Mouse (Mus musculus): ENCODE results near the gene Gm10645. TPM values are rescaled to one million over a fixed set of nuclear protein-coding genes. Genes with fewer than 3 reads are reported as not detected.

Gm10645 gene
- polyA plus RNA-seq, 1 experiment from 2014 or later = 3.2 TPM

DNA sequence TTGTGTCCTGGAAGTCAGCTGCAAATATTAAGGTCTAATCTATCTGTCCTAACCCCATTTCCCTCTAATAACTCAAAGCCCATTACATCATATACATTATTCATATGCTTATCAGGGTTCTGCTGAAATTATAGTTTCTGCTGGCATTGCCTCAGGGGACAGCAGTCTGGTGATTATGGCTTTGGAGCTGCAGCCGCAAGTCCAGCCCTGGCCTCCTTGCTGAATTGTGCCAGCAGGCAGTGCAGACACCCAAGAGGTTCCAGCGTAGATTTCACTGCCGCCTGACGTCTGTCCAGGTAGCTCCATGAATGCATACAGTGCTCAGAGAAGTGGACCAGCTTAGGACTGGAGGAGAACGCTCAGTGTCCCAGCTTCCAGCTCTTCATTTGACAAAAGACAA, 16.8 kb upstream of the Gm10645 start:
- H3K36me3 ChIP-seq = no peaks in the 10 kb centered on the region
- peak overlapping the region; percentile 43; the same call in 1 of the 2 replicates for H3K27ac ChIP-seq
- no peak for DNase-seq (ENCODE audit: low spot score)
- no peak overlapping the region for H3K4me3 ChIP-seq
- WGBS = 80% methylated on average over 5 of the region's 5 CpGs
- no peaks in the 10 kb centered on the region for H3K9me3 ChIP-seq
- H3K27me3 ChIP-seq (ENCODE audit: insufficient read depth, poor library complexity, severe bottlenecking) = no peaks in the 10 kb centered on the region
- peaks cover 33% of the 10 kb centered on the region for H3K4me1 ChIP-seq (replicated peaks)

DNA sequence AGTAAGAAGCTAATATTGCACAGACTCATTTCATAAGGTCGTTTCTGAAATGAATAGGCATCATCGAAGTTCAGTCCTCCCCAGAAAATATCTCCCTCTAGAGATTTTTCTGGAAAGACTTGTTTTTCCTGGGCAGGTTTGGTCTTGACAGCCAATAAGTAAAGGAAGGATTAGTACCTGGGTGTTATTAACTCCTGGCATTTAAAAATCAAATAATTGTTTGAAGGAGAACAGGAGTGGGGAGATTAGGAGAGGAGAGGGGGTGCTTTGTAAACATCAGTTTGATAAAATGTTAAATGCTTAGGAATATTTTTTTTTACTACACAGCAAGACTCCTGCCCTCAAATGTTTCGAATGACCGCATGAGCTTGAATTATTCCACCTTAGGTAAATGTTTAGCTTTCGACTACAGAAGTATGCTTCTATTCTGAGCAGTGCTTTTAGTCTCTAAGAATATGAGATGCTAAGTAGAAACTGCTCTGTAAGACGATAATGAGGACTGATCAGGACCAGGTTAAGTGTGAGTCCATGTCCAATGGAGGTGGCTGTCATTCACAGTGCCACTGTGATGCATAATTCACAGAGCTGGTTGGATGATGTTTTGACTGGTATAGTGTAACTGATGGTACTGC, 16.0 kb upstream of the Gm10645 start:
- Histone ChIP-seq H3K4me1 (replicated peaks) (peaks cover 36% of the 10 kb centered on the region), H3K27ac (0 out of 2 replicates have a peak overlapping the region, but pooled peaks have one; percentile 0), H3K27me3 (ENCODE audit: insufficient read depth, poor library complexity, severe bottlenecking) (no peaks in the 10 kb centered on the region), H3K9me3 (no peaks in the 10 kb centered on the region), H3K4me3 (no peak overlapping the region), H3K36me3 (no peaks in the 10 kb centered on the region)
- no peak for DNase-seq (ENCODE audit: low spot score)
- 87% methylated on average over 6 of the region's 6 CpGs for WGBS

DNA sequence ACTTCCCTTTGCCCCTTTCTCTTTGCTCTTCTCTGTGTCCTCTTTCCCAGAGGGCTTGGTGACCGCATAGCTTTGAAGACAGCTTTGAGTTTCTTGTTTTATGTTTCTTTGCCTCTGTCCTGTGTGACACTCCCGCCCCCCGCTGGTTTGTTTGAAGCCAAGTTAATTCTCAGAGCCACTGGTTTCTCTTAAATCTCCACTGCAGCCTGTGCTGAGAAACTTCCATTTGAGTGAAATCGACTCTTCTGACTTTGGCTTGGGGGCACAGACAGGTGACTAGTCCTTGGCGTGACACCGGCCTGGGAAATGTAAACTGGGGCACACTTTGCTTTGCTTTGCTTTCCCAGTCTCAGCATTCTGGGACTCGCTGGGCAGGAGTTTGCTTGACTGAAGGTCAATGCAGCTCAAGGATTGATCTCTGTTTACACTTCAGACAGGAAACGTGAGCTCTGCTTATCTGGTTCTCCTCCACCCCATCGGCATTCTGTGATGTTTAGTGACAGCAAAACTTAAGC, 12.3 kb upstream of the Gm10645 start:
- H3K4me1 ChIP-seq (replicated peaks) = peaks cover 48% of the 10 kb centered on the region
- WGBS = 17% methylated on average over 9 of the region's 9 CpGs

DNA sequence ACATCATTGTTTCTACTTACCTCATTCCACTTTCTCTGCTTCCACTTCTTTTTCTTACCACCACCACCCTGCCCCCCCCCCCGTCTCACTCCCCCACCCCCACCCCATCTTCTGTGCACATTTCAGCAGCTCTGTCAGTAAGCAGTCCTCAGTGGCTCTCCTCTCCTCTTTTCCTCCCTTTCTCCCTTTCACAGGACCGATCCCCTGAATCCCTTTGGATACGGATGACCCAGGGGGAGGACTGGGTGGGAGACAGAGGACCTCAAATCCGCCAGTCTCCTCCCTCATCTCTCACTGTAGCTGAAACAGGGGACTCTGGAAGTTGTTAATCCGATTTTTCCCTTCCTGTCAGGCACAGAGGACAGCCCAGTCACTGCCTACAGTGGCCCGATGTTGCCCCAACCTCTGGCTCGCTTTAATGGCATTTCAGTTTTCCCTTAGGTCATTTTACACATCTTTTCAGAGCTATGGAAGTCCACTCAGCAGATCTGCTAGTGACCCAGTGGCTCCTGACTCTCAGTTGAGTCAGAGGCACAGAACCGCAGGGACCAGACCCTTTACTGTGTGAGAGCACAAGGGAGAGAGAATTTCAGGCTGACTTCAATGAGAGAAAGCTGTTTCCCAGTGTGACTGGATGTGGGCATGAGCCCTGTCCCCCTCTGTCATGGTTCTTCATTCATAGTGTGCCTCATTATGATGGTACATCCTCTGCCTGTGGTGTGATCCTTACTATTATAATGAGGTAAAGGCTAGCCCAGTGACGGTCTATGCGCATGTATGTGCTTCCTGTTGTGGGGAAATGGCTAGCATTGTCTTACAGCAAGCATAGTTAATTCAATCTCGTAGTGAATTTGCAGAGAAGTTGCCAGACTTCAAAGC, 11.6 kb upstream of the Gm10645 start:
- Histone ChIP-seq H3K27me3 (ENCODE audit: insufficient read depth, poor library complexity, severe bottlenecking) (no peaks in the 10 kb centered on the region), H3K9me3 (no peaks in the 10 kb centered on the region), H3K4me3 (peak overlapping the region; percentile 18; the same call in 1 of the 2 replicates), H3K27ac (peak overlapping the region; percentile 76), H3K36me3 (no peaks in the 10 kb centered on the region), H3K4me1 (replicated peaks) (peaks cover 42% of the 10 kb centered on the region)
- DNase-seq (ENCODE audit: low spot score) = no peak
- WGBS = 24% methylated on average over 11 of the region's 11 CpGs

More for the DNA sequence above, 12.3 kb upstream of the Gm10645 start:
- Histone ChIP-seq H3K9me3 (no peaks in the 10 kb centered on the region), H3K36me3 (no peaks in the 10 kb centered on the region), H3K27me3 (ENCODE audit: insufficient read depth, poor library complexity, severe bottlenecking) (no peaks in the 10 kb centered on the region), H3K4me3 (no peak overlapping the region), H3K27ac (peak overlapping the region; percentile 76; the same call in 1 of the 2 replicates)
- DNase-seq (ENCODE audit: low spot score) = peak; percentile 29

DNA sequence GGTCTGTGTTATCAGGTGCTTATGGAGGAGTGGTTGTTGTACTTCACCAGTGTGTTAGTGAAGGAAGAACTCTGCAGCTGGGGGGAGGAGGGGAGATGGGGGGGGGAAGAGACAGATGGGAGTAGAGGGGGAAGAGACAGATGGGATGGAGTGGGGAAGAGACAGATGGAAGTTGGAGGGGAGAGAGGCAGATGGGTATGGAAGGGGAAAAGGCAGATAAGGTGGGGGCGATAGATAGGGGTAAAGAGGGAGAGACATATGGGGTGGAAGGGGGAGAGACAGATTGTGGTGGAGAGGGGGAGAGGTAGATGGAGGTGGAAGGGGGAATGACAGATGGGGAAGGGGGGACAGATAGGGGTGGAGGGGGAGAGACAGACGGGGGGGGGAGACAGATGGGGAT, 10.8 kb upstream of the Gm10645 start:
- H3K36me3 ChIP-seq = no peaks in the 10 kb centered on the region
- no peak overlapping the region for H3K4me3 ChIP-seq
- no peaks in the 10 kb centered on the region for H3K9me3 ChIP-seq
- DNase-seq (ENCODE audit: low spot score) = peak; percentile 8
- WGBS = 76% methylated on average over 2 of the region's 2 CpGs
- peak overlapping the region; percentile 76; the same call in 1 of the 2 replicates for H3K27ac ChIP-seq
- H3K4me1 ChIP-seq (replicated peaks) = peaks cover 37% of the 10 kb centered on the region
- H3K27me3 ChIP-seq (ENCODE audit: insufficient read depth, poor library complexity, severe bottlenecking) = no peaks in the 10 kb centered on the region

DNA sequence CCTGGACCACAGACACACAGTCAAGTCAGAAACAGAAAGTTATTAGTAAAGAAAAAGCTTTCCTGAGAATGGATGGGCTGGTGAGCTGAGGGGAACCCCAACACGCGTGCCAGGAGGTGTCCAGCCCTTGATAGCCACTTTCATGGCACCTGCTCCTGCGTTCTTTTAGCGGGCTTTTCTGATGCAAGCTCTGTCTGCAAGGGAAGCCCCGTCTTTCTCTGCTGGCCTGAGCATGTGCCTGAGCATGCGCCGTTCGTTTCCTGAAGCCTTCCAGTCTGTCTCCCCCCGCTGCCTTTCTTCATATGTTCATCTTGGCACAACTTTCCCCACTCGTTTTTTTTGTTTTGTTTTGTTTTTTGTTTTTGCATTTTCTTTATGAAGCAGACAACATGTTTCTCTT, 9.7 kb upstream of the Gm10645 start:
- no peaks in the 10 kb centered on the region for H3K36me3 ChIP-seq
- peaks cover 41% of the 10 kb centered on the region for H3K4me1 ChIP-seq (replicated peaks)
- 82% methylated on average over 10 of the region's 10 CpGs for WGBS
- no peaks in the 10 kb centered on the region for H3K27me3 ChIP-seq (ENCODE audit: insufficient read depth, poor library complexity, severe bottlenecking)
- no peaks in the 10 kb centered on the region for H3K9me3 ChIP-seq
- H3K27ac ChIP-seq = peak overlapping the region; percentile 57; the same call in 1 of the 2 replicates
- DNase-seq (ENCODE audit: low spot score) = no peak
- H3K4me3 ChIP-seq = no peak overlapping the region

DNA sequence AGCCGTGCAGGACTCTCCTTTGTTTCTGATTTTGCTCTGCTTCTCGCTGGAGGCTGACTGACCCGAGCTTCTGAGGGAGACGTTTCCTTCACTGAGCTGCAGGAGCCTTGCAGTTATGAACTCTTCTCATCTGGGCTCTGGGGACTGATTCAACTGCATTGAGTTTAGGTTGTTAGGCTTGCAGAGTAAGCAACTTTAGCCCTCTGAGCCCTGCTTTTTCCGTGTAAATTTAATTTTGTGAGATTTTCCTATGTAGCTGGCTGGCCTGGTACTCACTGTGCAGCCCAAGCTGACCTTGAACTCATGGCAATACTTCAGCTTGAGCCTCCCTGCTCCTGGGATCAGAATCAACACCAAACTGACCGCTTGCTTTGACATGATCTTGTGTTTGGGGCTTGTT, 4.9 kb upstream of the Gm10645 start:
- Histone ChIP-seq H3K36me3 (no peaks in the 10 kb centered on the region), H3K27ac (no peak overlapping the region), H3K4me3 (no peak overlapping the region), H3K27me3 (ENCODE audit: insufficient read depth, poor library complexity, severe bottlenecking) (no peaks in the 10 kb centered on the region), H3K4me1 (replicated peaks) (peaks cover 30% of the 10 kb centered on the region), H3K9me3 (no peaks in the 10 kb centered on the region)
- peak; percentile 9 for DNase-seq (ENCODE audit: low spot score)
- WGBS = 47% methylated on average over 6 of the region's 6 CpGs

DNA sequence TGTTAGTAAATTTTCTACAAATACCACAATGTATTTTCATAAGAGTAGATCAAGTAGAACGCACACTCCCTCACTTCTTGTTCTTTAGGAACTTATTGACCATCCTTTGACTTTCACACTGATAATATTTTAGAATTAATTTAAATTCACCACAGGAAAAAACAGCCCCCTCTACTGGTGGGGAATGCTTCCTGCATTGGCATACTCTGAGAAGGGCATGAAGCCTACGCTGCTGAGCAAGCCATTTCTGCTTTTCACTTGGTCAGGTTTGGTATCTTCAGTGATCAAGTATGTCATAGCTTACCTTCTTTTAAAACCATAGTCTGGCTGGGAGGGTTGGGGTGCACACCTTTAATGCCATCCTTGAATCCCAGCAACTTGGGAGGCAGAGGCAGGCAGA, 3.7 kb upstream of the Gm10645 start:
- H3K36me3 ChIP-seq = no peaks in the 10 kb centered on the region
- 91% methylated on average over 2 of the region's 2 CpGs for WGBS
- no peak for DNase-seq (ENCODE audit: low spot score)

DNA sequence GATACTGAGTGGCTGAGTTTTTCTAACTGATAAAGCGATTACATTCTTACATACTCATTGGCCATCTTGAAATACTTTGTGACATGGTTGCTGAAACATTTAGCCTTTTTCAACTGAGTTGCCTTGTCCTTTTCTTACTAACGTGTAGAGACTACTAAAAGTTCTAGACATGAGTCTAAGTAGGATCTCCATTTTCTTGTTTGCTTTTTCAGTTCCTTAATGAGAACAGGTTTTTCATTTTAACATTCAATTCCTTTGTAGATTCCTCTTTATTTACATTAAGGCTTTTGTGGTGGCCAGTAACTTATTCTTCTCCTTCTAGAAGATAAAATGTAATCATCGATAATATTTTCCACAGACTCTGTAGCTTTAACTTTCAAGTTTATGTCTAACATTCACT, 3.2 kb upstream of the Gm10645 start:
- no peak overlapping the region for H3K4me3 ChIP-seq
- peaks cover 39% of the 10 kb centered on the region for H3K4me1 ChIP-seq (replicated peaks)
- 88% methylated on average over 3 of the region's 3 CpGs for WGBS
- H3K36me3 ChIP-seq = no peaks in the 10 kb centered on the region
- no peaks in the 10 kb centered on the region for H3K27me3 ChIP-seq (ENCODE audit: insufficient read depth, poor library complexity, severe bottlenecking)
- no peak for DNase-seq (ENCODE audit: low spot score)
- H3K9me3 ChIP-seq = no peaks in the 10 kb centered on the region
- no peak overlapping the region for H3K27ac ChIP-seq

More for the DNA sequence above, 3.7 kb upstream of the Gm10645 start:
- Histone ChIP-seq H3K9me3 (no peaks in the 10 kb centered on the region), H3K4me1 (replicated peaks) (peaks cover 36% of the 10 kb centered on the region), H3K27ac (no peak overlapping the region), H3K27me3 (ENCODE audit: insufficient read depth, poor library complexity, severe bottlenecking) (no peaks in the 10 kb centered on the region), H3K4me3 (no peak overlapping the region)

DNA sequence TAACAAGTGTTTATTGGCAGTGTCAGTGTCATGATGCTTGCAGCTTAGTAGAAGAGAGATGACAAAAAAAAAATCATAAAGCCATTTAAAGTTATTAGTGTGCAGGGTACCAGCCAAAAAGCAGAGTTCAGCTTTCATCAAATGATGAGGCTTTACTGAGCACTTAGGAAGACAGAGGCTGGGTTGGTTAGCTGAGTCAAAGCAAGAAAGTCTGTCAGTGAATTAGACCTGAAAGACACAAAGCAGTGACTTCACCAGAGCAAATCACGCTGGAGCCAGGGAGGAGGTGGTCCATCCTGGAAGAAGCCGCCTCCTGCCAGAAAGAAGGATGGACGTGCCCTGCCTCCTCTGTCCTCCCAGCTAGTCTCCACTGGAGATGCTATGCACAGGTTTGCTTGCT, 2.0 kb upstream of the Gm10645 start:
- 36% methylated on average over 3 of the region's 3 CpGs for WGBS
- H3K4me3 ChIP-seq = peak overlapping the region; percentile 85; the same call in 1 of the 2 replicates
- H3K27ac ChIP-seq = no peak overlapping the region; the same call in 1 of the 2 replicates
- H3K4me1 ChIP-seq (replicated peaks) = peaks cover 39% of the 10 kb centered on the region
- no peaks in the 10 kb centered on the region for H3K9me3 ChIP-seq
- DNase-seq (ENCODE audit: low spot score) = no peak
- H3K27me3 ChIP-seq (ENCODE audit: insufficient read depth, poor library complexity, severe bottlenecking) = no peaks in the 10 kb centered on the region
- H3K36me3 ChIP-seq = no peaks in the 10 kb centered on the region

DNA sequence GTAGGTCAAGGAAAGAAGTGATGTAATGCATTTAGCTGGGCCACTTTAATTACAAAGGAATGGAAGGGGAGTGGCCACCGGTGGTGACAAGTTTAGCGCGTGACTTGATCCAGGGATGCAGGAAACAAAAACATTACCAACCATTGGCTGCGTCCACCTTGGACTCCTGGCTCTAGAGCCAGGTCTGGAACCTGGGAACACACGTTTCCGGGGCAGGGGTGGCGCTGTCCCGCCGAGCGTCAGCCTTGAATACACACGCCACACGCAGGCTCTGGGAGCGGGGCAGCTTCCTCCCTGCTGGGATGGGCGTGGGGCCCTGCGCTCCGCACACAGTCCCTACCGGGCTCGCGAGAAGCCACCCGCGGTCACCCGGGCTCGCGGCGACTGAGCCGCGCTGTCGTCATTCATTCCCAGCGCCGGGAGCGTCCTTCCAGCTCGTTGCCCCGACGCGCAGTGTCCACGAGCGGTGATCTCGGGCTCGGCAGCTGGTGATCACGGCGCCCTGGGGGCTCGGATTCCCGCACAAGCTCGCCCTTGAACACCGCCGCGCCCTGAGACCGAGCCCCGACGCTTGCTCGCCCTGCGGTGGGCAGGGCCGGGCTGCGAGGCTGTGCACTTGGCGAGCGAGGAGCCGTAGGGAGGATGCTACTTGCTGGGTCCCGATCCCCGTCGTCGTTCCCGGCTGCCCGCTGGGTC, 587 bp downstream of the Gm10645 start, which contains the start of gene Tbc1d9:
Gene Tbc1d9, plus strand, starts transcription at position 118 of the 696 bp plus-strand sequence.
- Histone ChIP-seq H3K27me3 (ENCODE audit: insufficient read depth, poor library complexity, severe bottlenecking) (no peaks in the 10 kb centered on the region), H3K4me3 (peak within 1 kb of the TSS; percentile 85), H3K27ac (peak within 1 kb of the TSS; percentile 97), H3K36me3 (no peaks in the 10 kb centered on the region), H3K9me3 (no peaks in the 10 kb centered on the region), H3K4me1 (replicated peaks) (peaks cover 35% of the 10 kb centered on the region; the same call in 1 of the 2 replicates)
- peak; percentile 72 for DNase-seq (ENCODE audit: low spot score)
- WGBS = under 1% methylated on average over 63 of the region's 63 CpGs

DNA sequence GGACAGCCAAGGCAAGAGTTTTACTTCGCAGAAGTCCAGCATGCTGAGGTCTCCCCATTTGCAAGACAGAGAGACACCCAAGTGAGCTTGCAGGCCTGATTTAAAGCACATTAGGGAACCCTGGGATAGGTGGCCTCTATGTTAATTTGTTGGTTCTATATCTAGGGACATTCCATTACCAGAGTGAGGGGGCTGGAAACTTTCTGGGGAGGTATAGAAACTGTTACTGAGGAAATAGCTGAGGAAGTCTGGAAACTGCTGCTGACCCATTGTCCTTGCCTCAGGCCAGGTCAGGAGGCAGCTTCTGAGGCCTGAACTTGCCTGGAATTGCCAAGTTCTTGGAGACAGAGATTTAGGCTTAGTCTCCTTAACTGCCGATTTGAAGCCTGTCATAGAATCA, 5.4 kb downstream of the Gm10645 start:
- no peaks in the 10 kb centered on the region for H3K9me3 ChIP-seq
- WGBS = 68% methylated on average over 2 of the region's 2 CpGs

More for the DNA sequence above, 5.4 kb downstream of the Gm10645 start:
- H3K4me3 ChIP-seq = no peak overlapping the region
- DNase-seq (ENCODE audit: low spot score) = no peak
- no peaks in the 10 kb centered on the region for H3K36me3 ChIP-seq
- H3K27me3 ChIP-seq (ENCODE audit: insufficient read depth, poor library complexity, severe bottlenecking) = no peaks in the 10 kb centered on the region
- H3K27ac ChIP-seq = no peak overlapping the region
- peaks cover 11% of the 10 kb centered on the region; the same call in 1 of the 2 replicates for H3K4me1 ChIP-seq (replicated peaks)

Data from hindbrain, embryonic 10.5 days (tissue).